Mouse (Mus musculus) kidney, adult 2 months (tissue): ENCODE data around the gene Rreb1.

ENCODE experiments used
- CTCF ChIP-seq: fragments of 200-500 bp; conservative IDR thresholded peaks from 2 replicates; pipeline ENCODE4 v1.5.1; 2011; ENCODE audit warnings: low read depth, mild to moderate bottlenecking, control low read depth, low read length, moderate library complexity, mixed read lengths; ENCODE audit not compliant: insufficient read depth, insufficient read length
- POLR2A ChIP-seq: fragments of 200-500 bp; IDR thresholded peaks from one replicate; pipeline ENCODE4 v1.6.1; 2011; ENCODE audit warnings: low read depth, low read length, control low read depth

DNA sequence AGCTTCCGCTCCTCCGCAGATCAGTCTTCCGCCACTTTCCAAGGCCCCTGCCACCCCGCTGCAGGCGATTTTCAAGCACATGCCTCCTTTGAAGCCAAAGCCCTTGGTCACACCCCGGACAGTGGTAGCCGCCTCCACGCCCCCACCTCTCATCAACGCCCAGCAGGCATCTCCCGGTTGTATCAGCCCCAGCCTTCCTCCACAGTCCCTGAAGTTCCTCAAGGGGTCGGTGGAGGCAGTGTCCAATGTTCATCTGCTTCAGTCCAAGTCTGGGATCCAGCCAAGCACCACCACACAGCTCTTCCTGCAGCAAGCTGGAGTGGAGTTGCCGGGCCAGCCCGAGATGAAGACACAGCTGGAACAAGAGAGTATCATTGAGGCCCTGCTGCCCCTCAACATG is 151.9 kb downstream of the Rreb1 start:
- TF ChIP-seq CTCF (no peak), POLR2A (no peak)
